Mouse (Mus musculus): ENCODE results near the gene Gm7102. TPM values are rescaled to one million over a fixed set of nuclear protein-coding genes. Genes with fewer than 3 reads are reported as not detected.
A peak's percentile ranks its signal among the peaks of the same experiment; 100 is the strongest.
"Not testable (repeated sequence)": the region's sequence is repeated elsewhere in the genome, so short reads cannot be mapped to it uniquely, and the experiment has no call there.

Gene Gm7102
- polyA plus RNA-seq (2015; fragmentation: Nextera tagmentation; extraction: Ambion mirVana) = 0.12 TPM in 1 of 2 replicates, not detected in the other

DNA sequence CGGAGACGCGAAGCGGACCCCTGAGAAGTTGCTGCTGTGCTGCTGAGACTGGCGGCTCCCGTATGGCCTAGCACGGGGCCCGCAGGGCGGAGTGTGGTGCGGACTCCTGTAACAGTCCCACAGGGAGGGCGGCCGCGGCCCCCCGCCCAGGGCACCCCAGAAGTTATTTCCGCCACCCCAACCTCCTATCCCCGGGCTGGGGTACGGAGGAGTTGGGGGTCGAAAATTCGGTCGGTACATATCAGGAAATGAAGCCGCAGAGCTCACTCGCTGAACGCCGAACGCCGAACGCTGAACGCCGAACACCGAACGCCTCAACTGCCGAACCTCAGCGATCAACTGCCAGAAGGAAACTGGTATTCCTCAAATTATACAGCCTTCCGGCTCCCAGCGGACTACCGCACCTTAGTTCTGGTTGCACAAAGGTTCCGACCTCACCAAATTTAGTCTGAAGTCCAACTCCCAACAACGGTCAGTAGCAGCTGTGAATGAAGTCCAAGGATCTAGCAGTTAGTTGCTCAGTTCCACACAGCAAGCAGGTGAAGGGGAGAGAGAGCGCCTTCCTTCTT, at the start of gene Gm7102:
Gm7102 (minus strand) TSS at position 554 of the 569 bp plus-strand sequence.
- DNase-seq (ENCODE audit: low spot score) = no peak

DNA sequence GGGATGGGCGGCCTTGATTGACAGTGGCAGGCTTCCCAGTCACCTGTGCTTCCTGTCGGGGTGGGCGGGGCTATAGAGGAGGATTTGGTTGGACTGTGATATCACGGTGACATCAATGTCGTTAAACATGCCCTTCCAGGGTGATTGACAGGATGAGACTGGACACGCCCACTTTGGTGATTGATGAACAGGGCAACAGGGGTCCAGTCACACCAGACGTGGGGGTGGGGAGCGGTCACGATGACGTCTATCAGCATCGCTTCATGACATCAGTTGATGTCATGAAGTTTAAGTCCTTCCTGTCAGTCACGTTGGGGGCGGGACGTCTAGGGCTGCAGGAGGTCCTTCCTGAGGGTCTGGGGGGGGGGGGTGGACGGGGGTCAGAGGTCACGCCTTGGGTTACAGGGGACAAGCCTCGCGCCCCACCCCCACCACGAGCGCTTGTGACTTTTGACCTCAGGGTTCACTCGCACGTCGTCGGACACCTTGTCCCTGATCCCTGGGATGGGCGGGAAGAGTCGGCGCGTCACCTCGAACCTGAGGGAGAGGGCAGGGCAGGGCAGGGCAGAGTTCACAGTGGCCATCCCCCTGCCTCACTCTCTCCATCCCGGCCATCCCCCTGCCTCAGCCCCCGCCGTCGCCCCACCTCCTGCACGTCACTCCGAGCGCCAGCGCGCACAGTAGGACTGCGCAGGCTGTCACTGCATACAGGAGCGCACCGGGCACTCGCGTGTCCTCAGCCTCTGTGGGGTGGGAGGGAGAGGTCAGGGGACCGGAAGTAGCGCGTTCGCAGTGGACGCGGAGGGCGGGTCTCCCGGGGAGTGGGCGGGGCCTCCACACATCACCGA, 48.8 kb upstream of the Gm7102 start:
- peak; percentile 6 for DNase-seq (ENCODE audit: low spot score)

- DNase-seq (ENCODE audit: low spot score) = peak; percentile 20
These were observed 47.7 kb upstream of the Gm7102 start for GRCm38 (mm10) chr19:61223706-61224328.

- DNase-seq (ENCODE audit: low spot score) = not testable (repeated sequence)
These were observed 31.4 kb upstream of the Gm7102 start for GRCm38 (mm10) chr19:61207506-61207905.

- DNase-seq (ENCODE audit: low spot score) = peak; percentile 39
These were observed 23.7 kb upstream of the Gm7102 start for GRCm38 (mm10) chr19:61199836-61200235.

GRCm38 (mm10) chr19:61199316-61199715, 23.2 kb upstream of the Gm7102 start:
- DNase-seq (ENCODE audit: low spot score) = peak; percentile 94

GRCm38 (mm10) chr19:61183590-61183989, 7.5 kb upstream of the Gm7102 start, which contains the start of gene Gm6020:
Gm6020 (plus strand) TSS chr19:61183890.
- not testable (repeated sequence) for DNase-seq (ENCODE audit: low spot score)

DNA sequence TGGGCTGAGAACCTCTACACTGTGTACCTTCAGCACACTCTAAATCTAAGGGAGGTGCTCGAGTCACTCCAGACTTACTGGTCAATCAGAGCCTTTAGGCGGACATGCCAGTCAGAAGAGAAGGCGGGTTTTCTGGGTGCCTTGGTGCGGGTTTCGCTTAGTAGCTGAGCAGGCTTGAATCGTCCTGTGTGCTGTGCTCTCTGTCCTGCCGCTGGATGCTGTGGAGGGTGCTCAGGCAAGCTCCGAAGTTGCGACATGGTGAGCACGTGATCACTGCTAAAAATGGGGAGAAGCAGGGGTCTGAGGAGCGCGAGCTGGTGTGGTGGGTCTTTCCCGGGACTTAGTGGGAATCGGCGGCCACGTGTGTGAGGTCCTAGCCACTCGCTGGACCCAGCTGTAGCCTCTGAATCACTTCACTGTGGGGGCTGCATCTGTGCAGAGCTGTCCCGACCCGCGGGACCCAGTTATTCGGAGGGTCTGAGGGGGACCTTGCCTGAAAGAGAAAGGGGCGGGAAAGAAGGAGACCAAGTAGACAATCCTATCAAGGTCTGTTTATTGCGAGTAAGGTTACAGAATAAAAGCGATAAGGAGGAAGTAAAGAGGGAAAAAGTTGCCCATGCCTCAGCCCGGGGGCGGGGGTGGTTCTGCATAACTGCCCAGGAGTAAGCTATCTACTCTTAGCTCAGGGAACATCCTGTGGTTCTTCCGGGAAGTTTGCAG, 24.2 kb downstream of the Gm7102 start:
- no peak for DNase-seq (ENCODE audit: low spot score)

GRCm38 (mm10) chr19:61151372-61151700, 24.8 kb downstream of the Gm7102 start:
- peak; percentile 29 for DNase-seq (ENCODE audit: low spot score)

- no peak for DNase-seq (ENCODE audit: low spot score)
These were observed 34.8 kb downstream of the Gm7102 start for GRCm38 (mm10) chr19:61141299-61141698.

- peak; percentile 90 for DNase-seq (ENCODE audit: low spot score)
These were observed 35.5 kb downstream of the Gm7102 start, which contains the start of gene Zfp950 for GRCm38 (mm10) chr19:61140342-61141206. Zfp950 (minus strand) TSS chr19:61140840.

DNA sequence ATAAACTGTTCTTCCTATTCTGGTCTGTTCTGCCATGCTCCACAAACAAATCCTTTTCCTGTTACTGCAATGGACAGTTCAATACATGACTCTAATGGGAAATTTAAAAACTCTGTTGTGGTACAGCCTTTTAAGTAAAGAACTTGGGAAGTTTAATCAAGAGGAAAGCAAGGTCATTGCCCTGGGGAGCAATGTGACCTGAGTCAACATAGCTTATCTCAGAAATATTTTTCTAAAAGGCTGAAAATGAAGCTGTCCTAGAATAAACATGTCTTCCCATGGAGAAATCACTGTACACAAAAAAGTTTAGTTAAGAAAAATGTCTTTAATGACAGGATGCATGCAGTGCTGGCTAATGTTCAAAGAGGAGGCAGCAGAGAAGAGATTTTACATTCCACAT, 37.5 kb downstream of the Gm7102 start:
- no peak for DNase-seq (ENCODE audit: low spot score)

DNA sequence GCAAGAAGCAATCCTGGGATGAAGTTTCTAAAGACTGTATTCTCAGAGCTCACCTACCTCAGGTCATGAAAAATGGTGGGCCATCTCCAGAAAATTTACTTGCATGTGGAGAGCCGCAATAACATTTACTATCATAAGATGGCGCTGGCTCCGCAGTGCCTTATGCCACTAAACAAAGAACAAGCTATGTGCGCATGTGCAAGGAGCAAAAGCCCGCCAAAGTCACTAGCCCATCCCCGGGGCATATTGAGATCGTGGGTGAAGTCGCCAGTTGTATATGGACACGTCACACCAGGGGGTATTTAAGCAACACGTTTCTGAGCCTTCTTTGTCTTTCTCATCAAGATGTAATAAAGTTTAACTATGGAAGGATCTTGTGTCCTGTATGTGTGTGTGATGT, 45.0 kb downstream of the Gm7102 start:
- no peak for DNase-seq (ENCODE audit: low spot score)

Other genes with a start within 250 kb of the Gm7102 start
- 25.0 and 34.8 TPM in 2 replicates for gene Zfp950, start 35.5 kb downstream of the Gm7102 start, polyA plus RNA-seq (2015; fragmentation: Nextera tagmentation; extraction: Ambion mirVana)
- gene Gm6020, start 7.6 kb upstream of the Gm7102 start, polyA plus RNA-seq (2015; fragmentation: Nextera tagmentation; extraction: Ambion mirVana) = not detected in 2 replicates
- gene Csf2ra, start 52.1 kb upstream of the Gm7102 start, polyA plus RNA-seq (2015; fragmentation: Nextera tagmentation; extraction: Ambion mirVana) = 9.9 and 13.0 TPM in 2 replicates
- not detected in 2 replicates for gene Gm21060, start 120.8 kb upstream of the Gm7102 start, polyA plus RNA-seq (2015; fragmentation: Nextera tagmentation; extraction: Ambion mirVana)

Measured in thymus, postnatal 0 days (tissue).